Mouse (Mus musculus): ENCODE measurements around the gene 5330417H12Rik. TPM values are rescaled to one million over a fixed set of nuclear protein-coding genes. Genes with fewer than 3 reads are reported as not detected.
A peak's percentile ranks its signal among the peaks of the same experiment; 100 is the strongest.

5330417H12Rik gene
- polyA plus RNA-seq (2016; fragmentation: Nextera tagmentation; extraction: Ambion mirVana), result not detected in 2 replicates

DNA sequence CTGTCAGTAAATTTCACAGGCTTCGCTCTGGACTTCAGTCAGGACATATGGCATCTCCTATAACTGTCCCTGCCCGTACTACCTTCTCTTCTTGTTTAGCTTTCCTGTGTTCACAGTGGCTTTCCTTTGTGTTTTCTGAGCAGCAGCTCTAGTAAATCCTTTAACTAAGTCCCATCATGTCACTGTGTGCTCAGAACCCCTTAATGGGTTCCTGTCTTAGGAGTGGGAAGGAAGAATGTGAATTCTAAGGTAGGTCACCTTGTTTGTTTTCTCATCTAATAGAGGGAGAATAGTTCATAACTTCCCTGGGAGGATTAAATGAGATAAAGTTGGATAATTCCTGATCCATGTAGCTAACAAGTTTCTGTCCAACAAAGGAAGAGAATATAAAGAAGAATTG, at the start of gene 5330417H12Rik:
TSS of gene 5330417H12Rik (minus strand) at position 101 of the 400 bp plus-strand sequence.
- WGBS, result 82% methylated on average over 2 of the region's 2 CpGs
- H3K9me3 ChIP-seq (replicated peaks), result no peaks in the 10 kb centered on the region
- H3K4me2 ChIP-seq (replicated peaks), result no peak within 1 kb of the TSS
- H3K4me1 ChIP-seq, result no peaks in the 10 kb centered on the region
- H3K36me3 ChIP-seq, result no peaks in the 10 kb centered on the region
- ATAC-seq (ENCODE audit: low FRiP score), result no peak
- H3K27me3 ChIP-seq, result no peaks in the 10 kb centered on the region
- H3K9ac ChIP-seq, result no peak within 1 kb of the TSS
- H3K4me3 ChIP-seq, result no peak within 1 kb of the TSS
- H3K27ac ChIP-seq, result no peak within 1 kb of the TSS

- Histone ChIP-seq H3K9ac (no peak overlapping the region), H3K4me2 (replicated peaks) (no peak overlapping the region), H3K9me3 (replicated peaks) (no peaks in the 10 kb centered on the region), H3K4me1 (peaks cover 28% of the 10 kb centered on the region), H3K36me3 (no peaks in the 10 kb centered on the region), H3K27me3 (peaks cover 6% of the 10 kb centered on the region; the same call in 1 of the 2 replicates), H3K4me3 (no peak overlapping the region), H3K27ac (no peak overlapping the region)
- no peak for ATAC-seq (ENCODE audit: low FRiP score)
- WGBS, result 89% methylated on average over 5 of the region's 5 CpGs
Observed at GRCm38 (mm10) chr7:107668514-107668913, 43.6 kb upstream of the 5330417H12Rik start.

- H3K9ac ChIP-seq, result peak overlapping the region; percentile 41
- peak overlapping the region; percentile 27 for H3K4me3 ChIP-seq
- H3K36me3 ChIP-seq, result no peaks in the 10 kb centered on the region
- H3K9me3 ChIP-seq (replicated peaks), result no peaks in the 10 kb centered on the region
- peak overlapping the region; percentile 45 for H3K4me2 ChIP-seq (replicated peaks)
- peaks cover 28% of the 10 kb centered on the region for H3K4me1 ChIP-seq
- H3K27me3 ChIP-seq, result peaks cover 8% of the 10 kb centered on the region
- WGBS, result 52% methylated on average over 13 of the region's 13 CpGs
- ATAC-seq (ENCODE audit: low FRiP score), result no peak
- peak overlapping the region; percentile 71 for H3K27ac ChIP-seq
Observed at GRCm38 (mm10) chr7:107666262-107666902, 41.4 kb upstream of the 5330417H12Rik start.

DNA sequence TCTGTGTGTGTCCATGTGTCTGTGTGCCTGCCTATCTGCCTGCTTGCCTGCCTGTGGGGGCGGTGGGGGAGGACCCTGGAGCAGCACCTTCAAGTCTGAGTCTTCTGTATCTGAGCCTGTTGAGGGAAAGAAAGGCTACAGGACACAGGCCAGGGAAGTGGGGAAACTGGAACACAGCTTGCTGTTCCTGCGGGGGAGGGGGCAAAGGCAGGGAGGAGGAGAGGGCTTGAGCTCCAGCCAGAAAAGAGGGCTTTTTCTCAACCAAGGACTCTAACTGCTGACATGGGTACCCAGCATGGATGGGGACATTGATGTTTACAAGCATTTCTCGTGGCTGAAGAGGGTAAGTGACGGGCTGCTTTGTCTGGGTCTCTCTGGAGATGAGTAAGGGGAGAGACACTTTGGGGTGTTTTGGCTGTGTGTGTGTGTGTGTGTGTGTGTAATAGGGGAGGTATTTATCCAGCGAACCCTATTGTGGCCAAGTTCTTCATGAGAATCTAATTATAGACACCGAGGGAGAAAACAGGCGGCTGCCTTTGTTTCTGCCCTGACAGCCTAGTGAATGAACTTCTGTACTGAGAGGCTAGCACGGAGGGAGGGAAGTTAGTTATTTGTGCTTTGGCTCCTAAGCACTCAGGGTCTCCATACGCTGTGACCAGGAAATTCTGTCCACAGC, 40.8 kb upstream of the 5330417H12Rik start:
- Histone ChIP-seq H3K27me3 (peaks cover 8% of the 10 kb centered on the region), H3K4me2 (replicated peaks) (peak overlapping the region; percentile 45), H3K4me3 (peak overlapping the region; percentile 27), H3K4me1 (peaks cover 28% of the 10 kb centered on the region), H3K27ac (peak overlapping the region; percentile 71), H3K9ac (peak overlapping the region; percentile 46; the same call in 1 of the 2 replicates), H3K36me3 (no peaks in the 10 kb centered on the region), H3K9me3 (replicated peaks) (no peaks in the 10 kb centered on the region)
- 10% methylated on average over 9 of the region's 9 CpGs for WGBS
- ATAC-seq (ENCODE audit: low FRiP score), result peak; percentile 48

GRCm38 (mm10) chr7:107665221-107665585, 40.2 kb upstream of the 5330417H12Rik start:
- H3K27me3 ChIP-seq, result peaks cover 8% of the 10 kb centered on the region
- H3K36me3 ChIP-seq, result no peaks in the 10 kb centered on the region
- peak overlapping the region; percentile 71 for H3K27ac ChIP-seq
- 31% methylated on average over 4 of the region's 4 CpGs for WGBS
- ATAC-seq (ENCODE audit: low FRiP score), result peak; percentile 5; the same call in 1 of the 2 replicates
- peak overlapping the region; percentile 45; the same call in 1 of the 2 replicates for H3K4me2 ChIP-seq (replicated peaks)
- 0 out of 2 replicates have a peak overlapping the region, but pooled peaks have one; percentile 27 for H3K4me3 ChIP-seq
- peaks cover 28% of the 10 kb centered on the region for H3K4me1 ChIP-seq
- H3K9ac ChIP-seq, result peak overlapping the region; percentile 46; the same call in 1 of the 2 replicates
- no peaks in the 10 kb centered on the region for H3K9me3 ChIP-seq (replicated peaks)

- Histone ChIP-seq H3K4me2 (replicated peaks) (0 out of 2 replicates have a peak overlapping the region, but pooled peaks have one; percentile 45), H3K27me3 (peaks cover 8% of the 10 kb centered on the region), H3K9ac (no peak overlapping the region), H3K36me3 (no peaks in the 10 kb centered on the region), H3K4me1 (peaks cover 28% of the 10 kb centered on the region), H3K4me3 (no peak overlapping the region), H3K27ac (peak overlapping the region; percentile 71), H3K9me3 (replicated peaks) (no peaks in the 10 kb centered on the region)
- ATAC-seq (ENCODE audit: low FRiP score), result no peak
- 45% methylated on average over 8 of the region's 8 CpGs for WGBS
Observed at GRCm38 (mm10) chr7:107664063-107665056, 39.4 kb upstream of the 5330417H12Rik start.

DNA sequence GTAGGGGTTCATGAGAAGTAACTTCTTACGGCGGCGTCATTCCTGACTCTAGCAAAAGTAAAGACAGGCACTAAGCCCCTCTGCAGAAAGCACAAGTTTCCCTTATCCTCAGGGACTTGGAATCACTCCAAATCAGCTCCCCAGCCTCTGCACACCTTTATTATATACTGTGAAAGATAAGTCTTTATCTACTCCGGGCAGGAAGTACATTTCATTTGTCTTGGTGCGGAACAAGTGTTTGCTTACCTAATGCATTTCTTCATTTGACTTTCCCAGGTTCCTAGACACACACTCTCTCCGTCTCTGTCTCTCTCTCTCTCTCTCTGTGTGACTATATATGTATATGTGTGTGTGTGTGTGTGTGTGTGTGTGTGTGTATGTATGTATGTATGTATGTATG, 38.7 kb upstream of the 5330417H12Rik start:
- H3K36me3 ChIP-seq, result no peaks in the 10 kb centered on the region
- no peak overlapping the region for H3K9ac ChIP-seq
- peaks cover 8% of the 10 kb centered on the region for H3K27me3 ChIP-seq
- peaks cover 28% of the 10 kb centered on the region for H3K4me1 ChIP-seq
- no peak overlapping the region for H3K4me2 ChIP-seq (replicated peaks)
- H3K4me3 ChIP-seq, result no peak overlapping the region
- H3K27ac ChIP-seq, result no peak overlapping the region
- no peaks in the 10 kb centered on the region for H3K9me3 ChIP-seq (replicated peaks)
- 87% methylated on average over 6 of the region's 6 CpGs for WGBS
- no peak for ATAC-seq (ENCODE audit: low FRiP score)

GRCm38 (mm10) chr7:107661843-107662281, 36.9 kb upstream of the 5330417H12Rik start:
- H3K4me3 ChIP-seq, result no peak overlapping the region
- H3K27ac ChIP-seq, result no peak overlapping the region
- no peak overlapping the region for H3K4me2 ChIP-seq (replicated peaks)
- H3K9ac ChIP-seq, result no peak overlapping the region
- WGBS, result 59% methylated on average over 5 of the region's 5 CpGs
- peaks cover 26% of the 10 kb centered on the region for H3K4me1 ChIP-seq
- H3K9me3 ChIP-seq (replicated peaks), result no peaks in the 10 kb centered on the region
- H3K27me3 ChIP-seq, result peaks cover 2% of the 10 kb centered on the region
- no peaks in the 10 kb centered on the region for H3K36me3 ChIP-seq
- no peak for ATAC-seq (ENCODE audit: low FRiP score)

GRCm38 (mm10) chr7:107661189-107661842, 36.4 kb upstream of the 5330417H12Rik start:
- Histone ChIP-seq H3K36me3 (no peaks in the 10 kb centered on the region), H3K9me3 (replicated peaks) (no peaks in the 10 kb centered on the region), H3K4me3 (no peak overlapping the region), H3K27me3 (peaks cover 2% of the 10 kb centered on the region), H3K4me1 (peaks cover 21% of the 10 kb centered on the region), H3K4me2 (replicated peaks) (no peak overlapping the region), H3K9ac (no peak overlapping the region), H3K27ac (no peak overlapping the region)
- ATAC-seq (ENCODE audit: low FRiP score), result peak; percentile 71
- WGBS, result 16% methylated on average over 8 of the region's 8 CpGs

GRCm38 (mm10) chr7:107659186-107659918, 34.4 kb upstream of the 5330417H12Rik start:
- Histone ChIP-seq H3K9me3 (replicated peaks) (no peaks in the 10 kb centered on the region), H3K4me2 (replicated peaks) (no peak overlapping the region), H3K27me3 (peaks cover 2% of the 10 kb centered on the region), H3K4me3 (no peak overlapping the region), H3K27ac (no peak overlapping the region), H3K4me1 (peaks cover 5% of the 10 kb centered on the region), H3K9ac (no peak overlapping the region), H3K36me3 (no peaks in the 10 kb centered on the region)
- WGBS, result 84% methylated on average over 8 of the region's 8 CpGs
- ATAC-seq (ENCODE audit: low FRiP score), result no peak

DNA sequence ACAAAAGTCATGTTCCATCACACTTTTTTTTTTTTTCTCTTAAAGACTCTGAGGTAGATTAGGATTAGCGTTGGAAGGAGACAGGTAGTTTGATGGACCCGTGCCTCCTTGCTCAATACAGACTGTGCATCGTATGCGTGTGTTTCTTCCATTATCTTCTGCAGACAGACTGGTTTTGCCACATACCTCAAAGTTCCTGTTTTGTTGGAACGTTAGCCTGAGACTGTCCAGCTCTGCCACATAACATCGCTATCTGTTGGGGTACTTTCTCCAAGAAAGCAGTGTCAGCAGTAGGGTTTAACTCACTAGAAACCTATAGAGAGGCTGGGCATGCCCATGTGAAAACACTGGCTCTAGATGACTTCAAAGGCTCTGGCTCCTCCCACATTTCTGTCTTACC, 31.5 kb upstream of the 5330417H12Rik start:
- H3K4me3 ChIP-seq, result no peak overlapping the region
- no peaks in the 10 kb centered on the region for H3K36me3 ChIP-seq
- 93% methylated on average over 6 of the region's 6 CpGs for WGBS
- H3K4me2 ChIP-seq (replicated peaks), result no peak overlapping the region
- no peaks in the 10 kb centered on the region for H3K4me1 ChIP-seq
- H3K9me3 ChIP-seq (replicated peaks), result no peaks in the 10 kb centered on the region
- no peak overlapping the region for H3K27ac ChIP-seq
- ATAC-seq (ENCODE audit: low FRiP score), result no peak
- H3K9ac ChIP-seq, result no peak overlapping the region
- no peaks in the 10 kb centered on the region for H3K27me3 ChIP-seq

Data from hindbrain, embryonic 12.5 days (tissue).